Mouse (Mus musculus): ENCODE measurements around the gene Cyba. TPM values are rescaled to one million over a fixed set of nuclear protein-coding genes. Genes with fewer than 3 reads are reported as not detected.

Cyba gene
- total RNA-seq, 1 experiment from 2014 or later = 285 TPM

GRCm38 (mm10) chr8:122375751-122376364 lies 56.9 kb downstream of the Cyba start:
- no peak for ATAC-seq (ENCODE audit: extremely low read depth, insufficient number of reproducible peaks, low FRiP score, poor library complexity, severe bottlenecking)

GRCm38 (mm10) chr8:122375320-122375719 lies 57.4 kb downstream of the Cyba start:
- no peak for ATAC-seq (ENCODE audit: extremely low read depth, insufficient number of reproducible peaks, low FRiP score, poor library complexity, severe bottlenecking)

Other genes with a start within 250 kb of the Cyba start
- 3.8 and 5.0 TPM in 2 replicates for gene Zfpm1, start 150.8 kb downstream of the Cyba start, total RNA-seq (2017)
- gene Trhr2, start 72.2 kb downstream of the Cyba start, total RNA-seq (2017) = not detected in 2 replicates
- gene Zc3h18, start 56.3 kb downstream of the Cyba start, total RNA-seq (2017) = 75.5 and 80.3 TPM in 2 replicates
- gene Il17c, start 10.9 kb downstream of the Cyba start, total RNA-seq (2017) = not detected in 2 replicates
- 4.8 TPM in 2 replicates for gene Mvd, start 10.5 kb upstream of the Cyba start, total RNA-seq (2017)
- 0.47 and 1.5 TPM in 2 replicates for gene Snai3, start 27.8 kb upstream of the Cyba start, total RNA-seq (2017)
- 42.0 and 46.2 TPM in 2 replicates for gene Rnf166, start 43.1 kb upstream of the Cyba start, total RNA-seq (2017)
- 24.1 and 25.2 TPM in 2 replicates for gene Ctu2, start 43.2 kb upstream of the Cyba start, total RNA-seq (2017)
- 22.1 and 24.4 TPM in 2 replicates for gene Piezo1, start 118.4 kb upstream of the Cyba start, total RNA-seq (2017)
- gene Cdt1, start 135.1 kb upstream of the Cyba start, total RNA-seq (2017) = 29.8 and 30.4 TPM in 2 replicates
- 26.4 and 42.6 TPM in 2 replicates for gene Aprt, start 144.0 kb upstream of the Cyba start, total RNA-seq (2017)
- gene Galns, start 178.5 kb upstream of the Cyba start, total RNA-seq (2017) = 11.2 and 17.1 TPM in 2 replicates
- 18.3 and 23.7 TPM in 2 replicates for gene Trappc2l, start 178.7 kb upstream of the Cyba start, total RNA-seq (2017)
- not detected in 2 replicates for gene Pabpn1l, start 189.8 kb upstream of the Cyba start, total RNA-seq (2017)